Mouse (Mus musculus): ENCODE measurements around the gene Rarg. TPM values are rescaled to one million over a fixed set of nuclear protein-coding genes. Genes with fewer than 3 reads are reported as not detected.

The Rarg gene
- polyA plus RNA-seq, 2 experiments, result 1.9 to 2.5 TPM

GRCm38 (mm10) chr15:102249251-102249691 is 8.0 kb downstream of the Rarg start:
- Histone ChIP-seq H3K9me3 (ENCODE audit: control insufficient read depth, low read length) (no peaks in the 10 kb centered on the region), H3K27me3 (ENCODE audit: control insufficient read depth, insufficient read depth, low read length) (peaks cover 62% of the 10 kb centered on the region), H3K36me3 (replicated peaks; ENCODE audit: control insufficient read depth, insufficient read depth, low read depth) (no peaks in the 10 kb centered on the region), H3K4me3 (ENCODE audit: insufficient read depth in 1 of 2, low read depth in 2 of 2, low read length in 2 of 2) (no peak overlapping the region), H3K27ac (no peak overlapping the region), H3K4me2 (ENCODE audit: low read depth) (no peak overlapping the region; the same call in 1 of the 2 replicates), H3K4me1 (replicated peaks; ENCODE audit: control insufficient read depth in 2 of 2, insufficient read depth in 2 of 2, low read length in 1 of 2) (peaks cover 0 to 7% of the 10 kb centered on the region in 2 experiments; a peak in 1 of 4 replicates), H3K9ac (replicated peaks) (no peak overlapping the region)
- DNase-seq (ENCODE audit: low read depth in 3 of 3, low spot score in 3 of 3) (no peak), ATAC-seq (ENCODE audit: insufficient read depth) (no peak)
- 2% methylated on average over 13 of the region's 13 CpGs for WGBS (ENCODE audit: insufficient replicate concordance)
- TF ChIP-seq EP300 (IDR thresholded peaks at IDR 0.05; ENCODE audit: low read depth) (no peak), CTCF (IDR thresholded peaks at IDR 0.05; ENCODE audit: low read depth) (no peak)

- H3K4me1 ChIP-seq (replicated peaks; ENCODE audit: control insufficient read depth in 2 of 2, insufficient read depth in 2 of 2, low read length in 1 of 2), result peaks cover 0 to 11% of the 10 kb centered on the region in 2 experiments; a peak in 2 of 4 replicates
- H3K36me3 ChIP-seq (replicated peaks; ENCODE audit: control insufficient read depth, insufficient read depth, low read depth), result no peaks in the 10 kb centered on the region
- no peak for ATAC-seq (ENCODE audit: insufficient read depth)
- no peak overlapping the region for H3K9ac ChIP-seq (replicated peaks)
- no peak for DNase-seq (ENCODE audit: low read depth in 3 of 3, low spot score in 3 of 3)
- H3K4me3 ChIP-seq (ENCODE audit: insufficient read depth in 1 of 2, low read depth in 2 of 2, low read length in 2 of 2), result no peak overlapping the region
- H3K27ac ChIP-seq, result no peak overlapping the region
- peaks cover 67% of the 10 kb centered on the region for H3K27me3 ChIP-seq (ENCODE audit: control insufficient read depth, insufficient read depth, low read length)
- no peak overlapping the region for H3K4me2 ChIP-seq (ENCODE audit: low read depth)
- no peaks in the 10 kb centered on the region for H3K9me3 ChIP-seq (ENCODE audit: control insufficient read depth, low read length)
- TF ChIP-seq CTCF (IDR thresholded peaks at IDR 0.05; ENCODE audit: low read depth), result no peak
- no peak for TF ChIP-seq EP300 (IDR thresholded peaks at IDR 0.05; ENCODE audit: low read depth)
- 9% methylated on average over 3 of the region's 3 CpGs for WGBS (ENCODE audit: insufficient replicate concordance)
Observed at GRCm38 (mm10) chr15:102248812-102249191, 8.5 kb downstream of the Rarg start.

GRCm38 (mm10) chr15:102248131-102248811 is 9.0 kb downstream of the Rarg start:
- 11% methylated on average over 8 of the region's 8 CpGs for WGBS (ENCODE audit: insufficient replicate concordance)
- peaks cover 70% of the 10 kb centered on the region for H3K27me3 ChIP-seq (ENCODE audit: control insufficient read depth, insufficient read depth, low read length)
- peaks cover 0 to 11% of the 10 kb centered on the region in 2 experiments; a peak in 2 of 4 replicates for H3K4me1 ChIP-seq (replicated peaks; ENCODE audit: control insufficient read depth in 2 of 2, insufficient read depth in 2 of 2, low read length in 1 of 2)
- no peak overlapping the region for H3K9ac ChIP-seq (replicated peaks)
- peak overlapping the region; percentile 37 to 51 for H3K4me3 ChIP-seq (ENCODE audit: insufficient read depth in 1 of 2, low read depth in 2 of 2, low read length in 2 of 2)
- H3K36me3 ChIP-seq (replicated peaks; ENCODE audit: control insufficient read depth, insufficient read depth, low read depth), result no peaks in the 10 kb centered on the region
- DNase-seq (ENCODE audit: low read depth in 3 of 3, low spot score in 3 of 3), result no peak
- TF ChIP-seq CTCF (IDR thresholded peaks at IDR 0.05; ENCODE audit: low read depth) (no peak), EP300 (IDR thresholded peaks at IDR 0.05; ENCODE audit: low read depth) (no peak)
- no peak for ATAC-seq (ENCODE audit: insufficient read depth)
- H3K4me2 ChIP-seq (ENCODE audit: low read depth), result peak overlapping the region; percentile 62
- H3K9me3 ChIP-seq (ENCODE audit: control insufficient read depth, low read length), result no peaks in the 10 kb centered on the region
- H3K27ac ChIP-seq, result no peak overlapping the region

GRCm38 (mm10) chr15:102247252-102248130 is 9.8 kb downstream of the Rarg start:
- ATAC-seq (ENCODE audit: insufficient read depth) (peak; percentile 40), DNase-seq (ENCODE audit: low read depth in 3 of 3, low spot score in 3 of 3) (no peak)
- Histone ChIP-seq H3K9ac (replicated peaks) (no peak overlapping the region), H3K9me3 (ENCODE audit: control insufficient read depth, low read length) (no peaks in the 10 kb centered on the region), H3K4me2 (ENCODE audit: low read depth) (peak overlapping the region; percentile 62), H3K4me3 (ENCODE audit: insufficient read depth in 1 of 2, low read depth in 2 of 2, low read length in 2 of 2) (peak overlapping the region; percentile 51 to 58), H3K27ac (no peak overlapping the region; the same call in 1 of the 2 replicates), H3K4me1 (replicated peaks; ENCODE audit: control insufficient read depth in 2 of 2, insufficient read depth in 2 of 2, low read length in 1 of 2) (peaks cover 0 to 14% of the 10 kb centered on the region in 2 experiments; a peak in 2 of 4 replicates), H3K36me3 (replicated peaks; ENCODE audit: control insufficient read depth, insufficient read depth, low read depth) (no peaks in the 10 kb centered on the region), H3K27me3 (ENCODE audit: control insufficient read depth, insufficient read depth, low read length) (peaks cover 71% of the 10 kb centered on the region)
- WGBS (ENCODE audit: insufficient replicate concordance), result under 1% methylated on average over 63 of the region's 65 CpGs
- TF ChIP-seq EP300 (IDR thresholded peaks at IDR 0.05; ENCODE audit: low read depth), result no peak
- no peak for TF ChIP-seq CTCF (IDR thresholded peaks at IDR 0.05; ENCODE audit: low read depth)

GRCm38 (mm10) chr15:102246866-102247251 is 10.5 kb downstream of the Rarg start:
- Histone ChIP-seq H3K4me2 (ENCODE audit: low read depth) (peak overlapping the region; percentile 62), H3K27me3 (ENCODE audit: control insufficient read depth, insufficient read depth, low read length) (peaks cover 71% of the 10 kb centered on the region), H3K36me3 (replicated peaks; ENCODE audit: control insufficient read depth, insufficient read depth, low read depth) (no peaks in the 10 kb centered on the region), H3K9me3 (ENCODE audit: control insufficient read depth, low read length) (no peaks in the 10 kb centered on the region), H3K27ac (no peak overlapping the region), H3K4me3 (ENCODE audit: insufficient read depth in 1 of 2, low read depth in 2 of 2, low read length in 2 of 2) (peak overlapping the region; percentile 51 to 64), H3K4me1 (replicated peaks; ENCODE audit: control insufficient read depth in 2 of 2, insufficient read depth in 2 of 2, low read length in 1 of 2) (peaks cover 0 to 15% of the 10 kb centered on the region in 2 experiments; a peak in 2 of 4 replicates), H3K9ac (replicated peaks) (no peak overlapping the region)
- ATAC-seq (ENCODE audit: insufficient read depth), result peak; percentile 53
- WGBS (ENCODE audit: insufficient replicate concordance), result under 1% methylated on average over 35 of the region's 35 CpGs
- TF ChIP-seq CTCF (IDR thresholded peaks at IDR 0.05; ENCODE audit: low read depth) (no peak), EP300 (IDR thresholded peaks at IDR 0.05; ENCODE audit: low read depth) (no peak)
- peak in 2 of 3 experiments; percentile 24 to 46 for DNase-seq (ENCODE audit: low read depth in 3 of 3, low spot score in 3 of 3)
